Mouse (Mus musculus) lung, adult 2 months (tissue): Measurements from ENCODE around the gene Car12.

Source experiments
- CTCF ChIP-seq: fragments of 200-500 bp; IDR thresholded peaks from 2 replicates; pipeline ENCODE4 v1.5.1; 2011; ENCODE audit warnings: mild to moderate bottlenecking, low read length, control low read depth; ENCODE audit not compliant: insufficient read depth
- POLR2A ChIP-seq: fragments of 200-500 bp; IDR thresholded peaks from 2 replicates; pipeline ENCODE4 v1.6.1; 2011; ENCODE audit warnings: low read depth, mild to moderate bottlenecking, control low read depth, low read length, borderline replicate concordance; ENCODE audit errors: extremely low read depth

DNA sequence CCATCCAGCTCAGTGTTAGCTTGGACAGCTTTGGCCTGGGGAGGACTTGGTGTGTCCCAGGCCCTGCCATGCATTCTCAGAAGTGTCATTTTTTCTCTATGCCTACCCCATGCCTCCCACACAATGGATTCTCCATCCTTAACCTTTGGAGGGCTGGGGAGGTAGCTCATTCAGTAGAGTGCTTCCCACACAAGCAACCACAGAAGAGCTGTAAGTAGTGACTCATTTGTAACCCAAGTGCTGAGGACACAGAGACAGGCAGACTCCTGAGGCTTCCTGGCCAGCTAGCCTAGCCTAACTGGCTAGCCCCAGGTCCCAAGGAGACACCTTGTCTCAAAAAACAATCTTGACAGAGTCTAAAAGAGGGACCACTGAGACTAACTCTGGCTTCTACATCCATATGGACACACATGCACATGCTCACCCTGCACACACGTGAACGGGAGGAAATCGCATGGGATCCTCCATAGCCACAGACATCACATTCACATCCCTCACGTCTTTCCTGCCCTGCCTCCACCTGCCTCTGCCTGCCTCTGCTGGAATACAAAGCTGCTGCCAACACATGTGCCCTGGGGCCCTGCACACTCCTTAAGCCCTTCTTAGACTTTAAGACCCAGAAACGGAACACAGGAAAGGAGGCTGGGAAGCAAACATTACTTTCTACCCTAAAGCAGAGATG is 8.8 kb downstream of the Car12 start:
- TF ChIP-seq CTCF (no peak), POLR2A (no peak)
